Mouse (Mus musculus) lung, adult 2 months (tissue): ENCODE data around the gene Tor2a.

Source experiments
- CTCF ChIP-seq: fragments of 200-500 bp; IDR thresholded peaks from 2 replicates; pipeline ENCODE4 v1.5.1; 2011; ENCODE audit warnings: mild to moderate bottlenecking, low read length, control low read depth; ENCODE audit not compliant: insufficient read depth
- POLR2A ChIP-seq: fragments of 200-500 bp; IDR thresholded peaks from 2 replicates; pipeline ENCODE4 v1.6.1; 2011; ENCODE audit warnings: low read depth, mild to moderate bottlenecking, control low read depth, low read length, borderline replicate concordance; ENCODE audit errors: extremely low read depth

DNA sequence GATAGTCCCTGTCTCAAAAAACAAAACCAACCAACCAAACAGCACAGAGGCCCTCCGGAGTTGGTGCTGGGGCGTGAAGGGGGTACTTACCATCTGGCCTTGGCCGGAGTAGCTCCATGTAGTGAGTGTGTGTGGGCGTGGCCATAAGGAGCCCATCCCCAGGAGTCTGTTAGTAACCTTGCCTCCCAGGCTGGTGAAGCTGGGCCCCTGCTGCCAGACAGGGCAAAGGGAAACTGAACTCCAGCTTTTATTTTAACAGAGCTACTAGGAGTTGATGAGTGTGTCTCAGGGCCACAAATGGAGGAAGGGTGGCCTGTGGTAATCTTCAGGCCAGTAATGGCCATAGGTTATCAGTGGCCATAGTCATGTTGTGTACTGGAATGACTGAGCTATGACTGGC is 22.6 kb upstream of the Tor2a start:
- TF ChIP-seq POLR2A = no peak; the same call in 1 of the 2 replicates
- no peak for TF ChIP-seq CTCF
